Mouse (Mus musculus) ES-E14 (cell line): Measurements from ENCODE around the gene Hoxb2. TPM values are rescaled to one million over a fixed set of nuclear protein-coding genes. Genes with fewer than 3 reads are reported as not detected.

Source experiments
- DNase-seq: peaks from one replicate; pipeline ENCODE4 v3.0.0-alpha.2; 2013; ENCODE audit warnings: low read depth, low spot score
- H3K27ac ChIP-seq: 2 replicates; pipeline ENCODE4 v1.5.1; 2012; ENCODE audit warnings: low read depth, mild to moderate bottlenecking, low read length, moderate library complexity, mixed read lengths; ENCODE audit not compliant: poor library complexity, insufficient read depth, severe bottlenecking
- H3K36me3 ChIP-seq: 2 replicates; pipeline ENCODE4 v1.6.1; 2012; ENCODE audit warnings: mild to moderate bottlenecking, low read length, moderate library complexity, mixed read lengths; ENCODE audit not compliant: control insufficient read depth, poor library complexity, insufficient read depth, severe bottlenecking
- H3K4me1 ChIP-seq, 2 experiments: fragments of 150-350 bp in 1 of 2; sonication (generic) in 1 of 2; 2 replicates each; pipeline ENCODE4 v1.6.1; 2012; ENCODE audit warnings: low read length in 2 of 2, mild to moderate bottlenecking in 1 of 2, mixed read lengths in 1 of 2; ENCODE audit not compliant: control insufficient read depth in 2 of 2, insufficient read depth in 2 of 2, poor library complexity in 1 of 2
- H3K4me3 ChIP-seq, 2 experiments: fragments of 150-350 bp in 1 of 2; sonication (generic) in 1 of 2; 2 replicates each; pipeline ENCODE4 v1.5.1; 2012; ENCODE audit warnings: low read length in 2 of 2, low read depth in 1 of 2, mild to moderate bottlenecking in 1 of 2, mixed read lengths in 1 of 2; ENCODE audit not compliant: insufficient read depth in 1 of 2, poor library complexity in 1 of 2, severe bottlenecking in 1 of 2
- H3K9ac ChIP-seq: 2 replicates; pipeline ENCODE4 v1.6.1; 2012; ENCODE audit warnings: low read depth, mild to moderate bottlenecking, low read length, mixed read lengths; ENCODE audit not compliant: poor library complexity, insufficient read depth, severe bottlenecking
- H3K9me3 ChIP-seq: fragments of 150-350 bp; sonication (generic); 2 replicates; pipeline ENCODE4 v1.6.1; 2012; ENCODE audit warnings: low read depth, mild to moderate bottlenecking, low read length; ENCODE audit not compliant: control insufficient read depth, insufficient read depth
- CHD2 ChIP-seq: IDR thresholded peaks from 2 replicates; pipeline ENCODE4 v1.6.1; 2014; ENCODE audit warnings: mild to moderate bottlenecking, low read depth, low read length, inconsistent platforms
- HCFC1 ChIP-seq: IDR thresholded peaks from 2 replicates; pipeline ENCODE4 v1.6.1; 2012; ENCODE audit warnings: low read length, inconsistent platforms, borderline replicate concordance; ENCODE audit not compliant: insufficient read depth
- MAFK ChIP-seq: IDR thresholded peaks from 2 replicates; pipeline ENCODE4 v1.6.1; 2014; ENCODE audit warnings: mild to moderate bottlenecking, low read depth, low read length, inconsistent platforms; ENCODE audit not compliant: insufficient read depth
- ZC3H11A ChIP-seq: IDR thresholded peaks from 2 replicates; pipeline ENCODE4 v1.6.1; 2012; ENCODE audit warnings: low read depth, mild to moderate bottlenecking, inconsistent platforms, low read length, borderline replicate concordance
- ZNF384 ChIP-seq: IDR thresholded peaks from 2 replicates; pipeline ENCODE4 v1.6.1; 2012; ENCODE audit warnings: low read depth, low read length, inconsistent platforms
- in situ Hi-C, 2 experiments: fragments of 600-800 bp; cut with MboI; formaldehyde crosslinking; loops; one replicate each; pipeline ENCODE4 v1.15.1; 2025; ENCODE audit warnings: low sequenced_read_pairs in 2 of 2, inconsistent platforms in 1 of 2; ENCODE audit not compliant: unreplicated experiment in 2 of 2
- total RNA-seq: library from RNA; depleted of rRNA; stranded (reverse); fragments of 300-350 nt; gene quantifications from 2 replicates; pipeline ENCODE4 v1.2.3, GENCODE M21; 2012; rRNA removed

Hoxb2 gene
- total RNA-seq, result 0.62 TPM in 1 of 2 replicates, not detected in the other

DNA sequence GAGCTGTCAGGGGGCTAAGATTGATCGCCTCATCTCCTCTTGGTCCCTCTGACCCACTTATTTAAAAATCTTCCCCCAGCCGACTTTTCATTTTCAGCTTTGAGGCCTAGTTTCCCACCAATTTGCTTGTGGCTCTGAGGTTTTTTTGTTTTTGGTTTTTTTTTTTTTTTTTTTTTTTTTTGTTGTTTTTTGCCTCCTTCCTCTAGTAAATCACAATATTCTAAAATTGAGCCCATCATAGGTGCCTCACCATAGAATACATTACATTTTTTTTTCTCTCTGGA lies at the start of gene Hoxb2:
TSS of gene Hoxb2 (plus strand) at position 185 of the 284 bp plus-strand sequence.
- Histone ChIP-seq H3K27ac (no peak within 1 kb of the TSS), H3K36me3 (no peaks in the 10 kb centered on the region), H3K9ac (no peak within 1 kb of the TSS), H3K9me3 (no peaks in the 10 kb centered on the region), H3K4me3 (no peak within 1 kb of the TSS), H3K4me1 (peaks cover 0 to 11% of the 10 kb centered on the region in 2 experiments; a peak in 1 of 4 replicates)
- in situ Hi-C loops, result loop anchor here in 1 of 2 experiments (10.0 kb wide), 1 partner anchor 55 kb away; the partner anchor contains the start of gene Hoxb6
- DNase-seq, result no peak
- TF ChIP-seq ZNF384, result 0 out of 2 replicates have a peak, but pooled peaks have one; percentile 17
- no peak for TF ChIP-seq MAFK
- TF ChIP-seq CHD2, result no peak

DNA sequence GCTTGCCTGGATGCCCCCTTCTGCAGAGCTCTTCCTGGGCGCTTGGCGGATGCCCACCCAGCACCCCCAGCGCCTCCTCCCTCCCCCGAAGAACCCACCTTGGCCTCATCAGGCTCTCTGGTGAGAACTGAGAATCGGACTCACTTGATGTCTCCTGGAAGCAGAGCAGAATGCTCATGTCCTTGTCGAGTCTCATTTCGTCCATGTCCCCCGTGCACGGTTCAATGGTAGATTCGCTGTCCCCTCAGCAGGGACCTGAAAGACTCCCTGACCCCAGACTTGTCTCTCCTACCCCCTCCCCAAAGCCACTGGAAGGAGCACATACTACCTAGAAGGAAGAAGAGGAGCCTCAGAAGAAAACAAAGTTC lies 49.3 kb upstream of the Hoxb2 start:
- TF ChIP-seq MAFK, result no peak
- no peak for TF ChIP-seq HCFC1
- no peak for TF ChIP-seq ZC3H11A
- no peak for TF ChIP-seq ZNF384
- TF ChIP-seq CHD2, result no peak
- peak overlapping the region in 1 of 2 experiments; percentile 35; a peak in 1 of 4 replicates for H3K4me3 ChIP-seq
- H3K4me1 ChIP-seq, result peaks cover 0 to 3% of the 10 kb centered on the region in 2 experiments; a peak in 1 of 4 replicates
- no peak for DNase-seq
- no peak overlapping the region for H3K27ac ChIP-seq
- no peak overlapping the region for H3K9ac ChIP-seq
- no peaks in the 10 kb centered on the region for H3K9me3 ChIP-seq
- in situ Hi-C loops, result loop anchor here in 1 of 2 experiments (10.0 kb wide), 1 partner anchor 254 kb away; no protein-coding TSS in a partner anchor
- H3K36me3 ChIP-seq, result no peaks in the 10 kb centered on the region

DNA sequence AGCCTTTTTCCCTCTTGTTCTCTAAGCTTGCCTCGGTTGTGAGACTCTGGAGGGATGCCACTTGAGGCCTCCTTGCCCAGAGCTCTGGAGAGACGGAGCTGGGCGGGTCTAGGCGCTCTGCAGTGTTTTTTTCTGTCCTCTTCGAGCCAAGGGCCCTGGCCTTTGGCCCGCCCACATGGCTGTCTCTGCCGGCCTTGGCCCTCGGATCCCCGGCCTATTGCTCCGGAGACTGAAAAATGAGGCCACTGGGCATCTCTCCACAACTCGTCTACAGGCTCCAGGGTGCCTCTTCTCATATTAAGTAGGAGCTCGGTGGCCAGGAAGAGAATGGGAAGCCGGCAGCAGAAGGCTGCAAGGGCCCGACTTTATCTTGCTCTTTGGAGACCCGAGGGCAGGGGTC lies 48.5 kb upstream of the Hoxb2 start:
- no peak for DNase-seq
- Histone ChIP-seq H3K4me3 (no peak overlapping the region), H3K36me3 (no peaks in the 10 kb centered on the region), H3K27ac (no peak overlapping the region), H3K4me1 (peaks cover 0 to 3% of the 10 kb centered on the region in 2 experiments; a peak in 1 of 4 replicates), H3K9ac (no peak overlapping the region), H3K9me3 (no peaks in the 10 kb centered on the region)
- in situ Hi-C loops, result loop anchor here in 1 of 2 experiments (10.0 kb wide), 1 partner anchor 253 kb away; no protein-coding TSS in a partner anchor
- TF ChIP-seq ZNF384 (no peak), CHD2 (no peak), ZC3H11A (no peak), HCFC1 (no peak), MAFK (no peak)

DNA sequence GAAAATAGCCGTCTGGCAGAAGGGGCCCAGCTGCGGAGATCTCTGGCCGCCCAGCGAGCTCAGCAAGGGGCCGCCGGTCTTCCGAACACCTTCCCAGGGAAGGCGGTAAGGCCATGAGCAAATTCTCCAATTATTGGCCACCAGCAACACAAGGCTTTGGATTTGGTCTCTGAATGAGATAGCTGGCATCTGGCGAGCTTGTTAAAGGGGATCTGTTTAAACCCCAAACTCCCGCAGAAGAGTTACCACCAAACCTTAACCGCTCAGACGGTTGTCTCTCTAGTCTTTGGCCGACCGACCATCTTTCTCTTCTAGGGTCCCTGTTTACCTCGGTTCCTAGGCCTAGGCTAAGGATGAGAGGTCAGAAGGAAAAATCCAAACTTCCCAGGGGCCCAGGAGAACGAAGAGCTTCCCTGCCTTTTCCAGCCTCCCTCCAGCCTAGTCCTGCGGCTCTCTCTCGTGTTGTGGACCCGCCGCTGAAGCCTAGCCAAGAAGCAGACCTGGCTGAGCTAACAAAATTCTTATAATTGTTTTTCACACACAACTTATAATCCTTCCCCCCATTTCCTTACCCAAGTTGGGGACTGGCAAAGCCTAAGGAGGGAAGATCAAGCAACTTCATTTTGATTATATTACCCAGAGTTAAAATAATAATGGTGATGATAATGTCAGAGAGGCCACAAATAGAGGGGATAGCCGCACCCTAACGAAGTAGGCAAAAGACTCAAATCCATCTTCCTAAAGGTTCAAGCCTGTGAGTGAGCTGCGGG lies 47.8 kb upstream of the Hoxb2 start:
- peaks cover 0 to 3% of the 10 kb centered on the region in 2 experiments; a peak in 1 of 4 replicates for H3K4me1 ChIP-seq
- H3K36me3 ChIP-seq, result no peaks in the 10 kb centered on the region
- in situ Hi-C loops, result loop anchor here in 1 of 2 experiments (10.0 kb wide), 1 partner anchor 252 kb away; no protein-coding TSS in a partner anchor
- no peaks in the 10 kb centered on the region for H3K9me3 ChIP-seq
- H3K9ac ChIP-seq, result no peak overlapping the region
- TF ChIP-seq HCFC1, result no peak
- TF ChIP-seq ZNF384, result no peak
- no peak for TF ChIP-seq CHD2
- no peak for TF ChIP-seq MAFK
- no peak for TF ChIP-seq ZC3H11A
- H3K27ac ChIP-seq, result no peak overlapping the region
- no peak for DNase-seq
- H3K4me3 ChIP-seq, result no peak overlapping the region
